Mouse (Mus musculus) CH12.LX (cell line): Measurements from ENCODE around the gene Cfap97d1. TPM values are rescaled to one million over a fixed set of nuclear protein-coding genes. Genes with fewer than 3 reads are reported as not detected.

Experiments used
- DNase-seq: peaks from one replicate; pipeline ENCODE4 v3.0.0-alpha.2; 2013; ENCODE audit errors: extremely low read depth
- H3K27ac ChIP-seq: 2 replicates; pipeline ENCODE4 v1.5.1; 2012; ENCODE audit warnings: low read depth, mild to moderate bottlenecking, control low read depth, moderate library complexity; ENCODE audit not compliant: insufficient read depth
- H3K27me3 ChIP-seq: replicated peaks from 2 replicates; pipeline ENCODE3; 2012; ENCODE audit warnings: inconsistent platforms
- H3K36me3 ChIP-seq, 2 experiments: replicated peaks in 1 of 2; 2 replicates each; pipeline versions ENCODE3 to v1.6.1; 2012; ENCODE audit warnings: inconsistent platforms in 1 of 2, low read length in 1 of 2, mild to moderate bottlenecking in 1 of 2, mixed read lengths in 1 of 2, moderate library complexity in 1 of 2; ENCODE audit not compliant: control insufficient read depth in 1 of 2, insufficient read depth in 1 of 2
- H3K4me1 ChIP-seq, 2 experiments: 2 replicates each; pipeline ENCODE4 v1.6.1; 2012; ENCODE audit warnings: inconsistent platforms in 1 of 2, moderate library complexity in 1 of 2; ENCODE audit not compliant: insufficient read depth in 2 of 2, control insufficient read depth in 1 of 2
- H3K4me2 ChIP-seq: 2 replicates; pipeline ENCODE4 v1.6.1; 2012; ENCODE audit warnings: low read depth, mild to moderate bottlenecking, control low read depth; ENCODE audit not compliant: poor library complexity, insufficient read depth, severe bottlenecking
- H3K4me3 ChIP-seq, 3 experiments: fragments of 150-350 bp in 1 of 3; sonication (generic) in 1 of 3; replicated peaks in 1 of 3; 2 replicates each; pipeline versions ENCODE3 to v1.5.1; 2011 to 2012; ENCODE audit warnings: low read depth in 2 of 3, low read length in 2 of 3, mild to moderate bottlenecking in 2 of 3, moderate library complexity in 2 of 3, control low read depth in 1 of 3, improper control_type of control experiment in 1 of 3, inconsistent platforms in 1 of 3, mixed read lengths in 1 of 3; ENCODE audit not compliant: poor library complexity in 1 of 3
- H3K79me2 ChIP-seq: replicated peaks from 2 replicates; pipeline ENCODE4 v1.6.1; 2012; ENCODE audit warnings: mild to moderate bottlenecking, moderate library complexity; ENCODE audit not compliant: control insufficient read depth, poor library complexity, insufficient read depth, severe bottlenecking; ENCODE audit errors: extremely low read depth
- H3K9ac ChIP-seq: 2 replicates; pipeline ENCODE4 v1.6.1; 2012; ENCODE audit warnings: low read depth, mild to moderate bottlenecking, control low read depth, moderate library complexity; ENCODE audit not compliant: insufficient read depth
- H3K9me3 ChIP-seq: replicated peaks from 2 replicates; pipeline ENCODE3; 2012; ENCODE audit warnings: low read length, inconsistent platforms, mixed read lengths
- CHD1 ChIP-seq: IDR thresholded peaks from 2 replicates; pipeline ENCODE4 v1.6.1; 2012; ENCODE audit warnings: low read depth, low read length, improper control_type of control experiment, inconsistent platforms
- CHD2 ChIP-seq: IDR thresholded peaks from 2 replicates; pipeline ENCODE4 v1.6.1; 2011; ENCODE audit warnings: low read length, improper control_type of control experiment
- CTCF ChIP-seq, 2 experiments: IDR thresholded peaks in 1 of 2; conservative IDR thresholded peaks in 1 of 2; 2 replicates each; pipeline ENCODE4 v1.5.1; 2011 to 2012; ENCODE audit warnings: low read depth in 2 of 2, low read length in 2 of 2, improper control_type of control experiment in 1 of 2, inconsistent platforms in 1 of 2, mild to moderate bottlenecking in 1 of 2, moderate library complexity in 1 of 2
- ELF1 ChIP-seq: IDR thresholded peaks from 2 replicates; pipeline ENCODE4 v1.6.1; 2014; ENCODE audit warnings: low read depth, mild to moderate bottlenecking, inconsistent platforms, low read length, improper control_type of control experiment
- IRF4 ChIP-seq: IDR thresholded peaks from 2 replicates; pipeline ENCODE4 v1.6.1; 2014; ENCODE audit warnings: low read depth, mild to moderate bottlenecking, inconsistent platforms, low read length, improper control_type of control experiment
- MAX ChIP-seq: IDR thresholded peaks from 2 replicates; pipeline ENCODE4 v1.6.1; 2011; ENCODE audit warnings: low read length, improper control_type of control experiment
- MXI1 ChIP-seq: IDR thresholded peaks from 2 replicates; pipeline ENCODE4 v1.6.1; 2011; ENCODE audit warnings: mild to moderate bottlenecking, low read depth, low read length, improper control_type of control experiment
- RCOR1 ChIP-seq: conservative IDR thresholded peaks from 2 replicates; pipeline ENCODE4 v1.6.1; 2012; ENCODE audit warnings: low read depth, mild to moderate bottlenecking, inconsistent platforms, low read length, improper control_type of control experiment
- ZNF384 ChIP-seq: IDR thresholded peaks from 2 replicates; pipeline ENCODE4 v1.6.1; 2012; ENCODE audit warnings: low read depth, low read length, improper control_type of control experiment, inconsistent platforms
- dilution Hi-C: fragments of 300-500 bp; cut with MboI; formaldehyde crosslinking; loops from 2 replicates; pipeline ENCODE4 v1.14.3; 2020; ENCODE audit warnings: low sequenced_read_pairs; ENCODE audit not compliant: extremely low pct_unique_long_range_greater_than_20kb, extremely low pct_ligation_motif_present
- in situ Hi-C: fragments of 300-500 bp; cut with MboI; formaldehyde crosslinking; loops from 3 replicates; pipeline ENCODE4 v1.14.3; 2019; ENCODE audit warnings: low sequenced_read_pairs, low pct_ligation_motif_present, low pct_unique_long_range_greater_than_20kb, mixed read lengths
- polyA plus RNA-seq: library from polyadenylated mRNA; unstranded; fragments of >175 nt; gene quantifications from 2 replicates; pipeline ENCODE4 v1.2.1, GENCODE M21; 2012; ENCODE audit warnings: low read depth; ENCODE audit not compliant: insufficient read length
- total RNA-seq, 2 experiments: library from RNA; depleted of rRNA; stranded (reverse); fragments of 300-350 nt in 1 of 2; fragments of >200 nt in 1 of 2; gene quantifications; 2 replicates each; pipeline ENCODE4 v1.2.3; 2012 to 2014

The Cfap97d1 gene
- total and polyA plus RNA-seq, 3 experiments, result not detected

GRCm38 (mm10) chr11:101974923-101975322, 9.2 kb upstream of the Cfap97d1 start:
- in situ Hi-C loops (loop anchor here (5.0 kb wide), 1 partner anchor 163 kb away; no protein-coding TSS in a partner anchor), dilution Hi-C loops (no loop called here)
- peak in 1 of 2 experiments; percentile 53; a peak in 2 of 4 replicates for TF ChIP-seq CTCF (conservative IDR thresholded peaks at IDR 0.05 in 1 of 2, IDR thresholded peaks at IDR 0.05 in 1 of 2; ENCODE audit: low read depth in 2 of 2, low read length in 2 of 2)
- no peak for TF ChIP-seq ZNF384
- no peak for TF ChIP-seq CHD1
- TF ChIP-seq CHD2, result no peak
- TF ChIP-seq RCOR1, result no peak
- Histone ChIP-seq H3K79me2 (no peaks in the 10 kb centered on the region), H3K4me1 (peaks cover 6 to 32% of the 10 kb centered on the region in 2 experiments; a peak in 3 of 4 replicates), H3K36me3 (peaks cover 12 to 70% of the 10 kb centered on the region in 2 experiments), H3K27ac (no peak overlapping the region), H3K4me2 (no peak overlapping the region), H3K27me3 (no peaks in the 10 kb centered on the region), H3K4me3 (no peak overlapping the region), H3K9ac (no peak overlapping the region), H3K9me3 (peaks cover 4% of the 10 kb centered on the region)
- no peak for DNase-seq

DNA sequence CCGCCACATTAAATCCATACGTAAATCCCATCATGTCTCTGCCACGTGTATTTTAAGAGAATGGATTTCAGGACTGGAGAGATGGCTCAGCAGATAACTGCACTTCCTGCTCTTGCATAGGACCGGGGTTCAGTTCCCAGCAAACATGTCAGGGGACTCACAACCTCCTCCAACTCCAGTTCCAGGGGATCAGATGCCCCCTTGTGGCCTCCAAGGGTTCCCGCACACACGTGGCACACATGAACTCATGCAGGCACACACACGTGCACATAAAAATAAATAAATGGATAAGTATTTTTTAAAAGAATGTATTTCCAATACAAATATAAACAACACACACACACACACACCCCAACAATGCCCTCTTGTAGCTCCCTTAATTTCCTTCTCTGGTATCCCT, 7.1 kb upstream of the Cfap97d1 start:
- Histone ChIP-seq H3K9me3 (peaks cover 4% of the 10 kb centered on the region), H3K4me2 (no peak overlapping the region), H3K27me3 (no peaks in the 10 kb centered on the region), H3K36me3 (peaks cover 26 to 88% of the 10 kb centered on the region in 2 experiments), H3K27ac (no peak overlapping the region), H3K4me3 (no peak overlapping the region), H3K79me2 (no peaks in the 10 kb centered on the region), H3K9ac (no peak overlapping the region), H3K4me1 (peaks cover 5 to 31% of the 10 kb centered on the region in 2 experiments; a peak in 3 of 4 replicates)
- in situ Hi-C loops (no loop called here), dilution Hi-C loops (no loop called here)
- DNase-seq, result no peak
- TF ChIP-seq CTCF (conservative IDR thresholded peaks at IDR 0.05 in 1 of 2, IDR thresholded peaks at IDR 0.05 in 1 of 2; ENCODE audit: low read depth in 2 of 2, low read length in 2 of 2) (peak in 1 of 2 experiments; percentile 18; a peak in 2 of 4 replicates), ELF1 (no peak)
- TF ChIP-seq, all 38 proteins: peak for 1

DNA sequence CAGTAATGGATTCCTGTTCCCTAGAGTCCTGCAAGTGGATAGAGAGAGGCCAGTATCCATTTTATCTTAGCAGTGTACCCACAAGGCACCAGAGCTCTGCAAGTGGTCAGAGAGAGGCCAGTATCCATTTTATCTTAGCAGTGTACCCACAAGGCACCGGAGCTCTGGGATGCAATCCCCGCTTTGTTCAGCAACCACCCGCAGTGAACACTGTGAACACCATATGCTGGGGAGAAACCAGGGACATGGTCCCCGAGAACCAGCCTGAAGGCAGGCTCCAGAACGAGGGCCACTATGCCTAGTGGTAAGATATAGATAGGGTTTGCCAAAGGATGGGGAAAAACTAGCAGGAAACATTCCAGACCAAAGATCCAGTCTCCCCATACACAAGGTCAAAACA, 4.9 kb upstream of the Cfap97d1 start:
- TF ChIP-seq MAX (no peak), CHD1 (no peak), IRF4 (no peak), MXI1 (no peak)
- H3K9ac ChIP-seq, result no peak overlapping the region
- H3K27me3 ChIP-seq, result no peaks in the 10 kb centered on the region
- dilution Hi-C loops, result no loop called here
- in situ Hi-C loops, result no loop called here
- peaks cover 4% of the 10 kb centered on the region for H3K9me3 ChIP-seq
- H3K4me1 ChIP-seq, result peaks cover 12 to 33% of the 10 kb centered on the region in 2 experiments
- H3K36me3 ChIP-seq, result peaks cover 26 to 82% of the 10 kb centered on the region in 2 experiments
- no peaks in the 10 kb centered on the region for H3K79me2 ChIP-seq
- no peak overlapping the region for H3K27ac ChIP-seq
- no peak overlapping the region for H3K4me2 ChIP-seq
- no peak overlapping the region for H3K4me3 ChIP-seq
- no peak for DNase-seq
